Mouse (Mus musculus) brain, adult 2 months (tissue): Measurements from ENCODE around the gene Pabpc4l.
"Not testable (repeated sequence)": the region's sequence is repeated elsewhere in the genome, so short reads cannot be mapped to it uniquely, and the experiment has no call there.

Source experiments
- DNase-seq: peaks from one replicate; pipeline ENCODE4 v3.0.0; 2011; ENCODE audit warnings: low read depth, low spot score

The Pabpc4l gene

DNA sequence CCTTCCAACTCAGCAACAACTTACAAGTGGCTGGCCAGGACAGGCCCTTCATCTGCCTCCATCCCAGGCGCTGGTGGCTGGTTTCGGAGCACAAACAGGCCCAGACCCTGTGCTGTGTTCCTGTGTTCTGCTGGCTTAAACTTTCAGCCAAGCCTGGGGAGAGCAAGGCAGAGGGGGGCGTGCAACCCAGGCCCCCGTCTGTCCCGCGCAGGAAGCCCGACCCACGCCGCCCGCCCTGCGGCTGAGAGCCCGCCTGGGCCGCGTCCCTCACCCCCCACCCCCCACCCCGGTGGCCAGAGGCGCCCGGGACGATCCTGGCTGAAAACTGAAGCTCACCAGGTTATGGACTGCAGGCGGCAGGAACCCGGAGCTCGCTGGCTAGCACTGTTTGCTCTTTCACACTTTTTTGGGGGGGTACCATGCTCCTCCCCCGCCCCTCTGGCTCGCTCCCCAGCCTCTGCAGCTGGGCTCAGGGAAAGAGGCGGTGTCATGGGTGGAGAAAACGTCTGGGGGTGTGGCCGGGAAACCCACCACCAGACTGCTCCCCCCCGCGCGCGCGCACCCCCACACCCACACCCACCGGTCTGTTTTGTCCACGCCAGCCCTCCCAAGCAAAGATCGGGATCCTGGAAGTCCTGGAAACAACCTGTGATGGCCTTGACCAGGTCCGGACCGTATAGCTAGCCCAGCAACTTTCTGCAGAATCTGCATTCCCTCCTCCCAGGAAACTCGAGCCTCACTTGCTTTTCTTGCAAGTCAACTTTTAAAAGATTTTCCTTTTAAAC lies at the start of gene Pabpc4l:
TSS of gene Pabpc4l (minus strand) at position 739 of the 785 bp plus-strand sequence.
- peak; percentile 5 for DNase-seq

- DNase-seq = no peak
Measured at GRCm38 (mm10) chr3:46490989-46491259, 42.9 kb upstream of the Pabpc4l start.

GRCm38 (mm10) chr3:46490132-46490988 lies 42.3 kb upstream of the Pabpc4l start:
- no peak for DNase-seq

- not testable (repeated sequence) for DNase-seq
Measured at GRCm38 (mm10) chr3:46486091-46486490, 38.1 kb upstream of the Pabpc4l start.

DNA sequence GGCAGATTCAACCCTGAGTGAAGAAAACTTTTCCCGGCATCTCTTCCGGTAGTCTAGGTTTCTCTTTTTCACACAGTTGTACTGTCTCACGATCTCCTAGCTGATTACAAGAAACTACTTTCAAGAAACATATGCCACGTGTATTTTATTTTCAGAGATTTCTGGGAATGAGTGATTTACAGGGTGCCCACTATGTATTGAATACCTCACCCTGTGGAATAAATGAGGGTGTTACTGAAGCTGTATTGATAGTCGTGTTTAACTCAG lies 180 bp upstream of the Pabpc4l start:
- DNase-seq = no peak

GRCm38 (mm10) chr3:46431416-46431815 lies 16.6 kb downstream of the Pabpc4l start:
- DNase-seq = no peak
